Mouse (Mus musculus): ENCODE measurements around the gene Bst2. TPM values are rescaled to one million over a fixed set of nuclear protein-coding genes. Genes with fewer than 3 reads are reported as not detected.
"Not testable (repeated sequence)": the region's sequence is repeated elsewhere in the genome, so short reads cannot be mapped to it uniquely, and the experiment has no call there.

The Bst2 gene
- polyA plus RNA-seq, 1 experiment, result 207 TPM

GRCm38 (mm10) chr8:71519037-71519825, 18.0 kb downstream of the Bst2 start:
- peak; percentile 69 for TF ChIP-seq CTCF (IDR thresholded peaks at IDR 0.05; ENCODE audit: low read depth, low read length)
- not testable (repeated sequence) for H3K27me3 ChIP-seq (ENCODE audit: control insufficient read depth, insufficient read depth, low read length, poor library complexity, severe bottlenecking); H3K9ac ChIP-seq (ENCODE audit: low read depth, poor library complexity, severe bottlenecking); H3K4me1 ChIP-seq (ENCODE audit: control insufficient read depth, insufficient read depth, low read length); H3K27ac ChIP-seq (ENCODE audit: insufficient read depth, low read length); H3K4me3 ChIP-seq (ENCODE audit: low read depth, low read length); H3K36me3 ChIP-seq (ENCODE audit: control insufficient read depth, insufficient read depth, low read length, poor library complexity, severe bottlenecking); H3K9me3 ChIP-seq (replicated peaks; ENCODE audit: control insufficient read depth, insufficient read depth, low read length, poor library complexity, severe bottlenecking)

GRCm38 (mm10) chr8:71516786-71517185, 20.5 kb downstream of the Bst2 start:
- no peak overlapping the region for H3K4me3 ChIP-seq (ENCODE audit: low read depth, low read length)
- no peak overlapping the region for H3K9ac ChIP-seq (ENCODE audit: low read depth, poor library complexity, severe bottlenecking)
- H3K9me3 ChIP-seq (replicated peaks; ENCODE audit: control insufficient read depth, insufficient read depth, low read length, poor library complexity, severe bottlenecking), result no peaks in the 10 kb centered on the region
- H3K36me3 ChIP-seq (ENCODE audit: control insufficient read depth, insufficient read depth, low read length, poor library complexity, severe bottlenecking), result no peaks in the 10 kb centered on the region
- H3K27ac ChIP-seq (ENCODE audit: insufficient read depth, low read length), result no peak overlapping the region
- no peaks in the 10 kb centered on the region for H3K27me3 ChIP-seq (ENCODE audit: control insufficient read depth, insufficient read depth, low read length, poor library complexity, severe bottlenecking)
- TF ChIP-seq CTCF (IDR thresholded peaks at IDR 0.05; ENCODE audit: low read depth, low read length), result no peak
- TF ChIP-seq POLR2A (IDR thresholded peaks at IDR 0.05; ENCODE audit: insufficient read depth, low read length), result no peak
- TF ChIP-seq EP300 (IDR thresholded peaks at IDR 0.05; ENCODE audit: insufficient read depth, low read depth, low read length), result no peak
- peaks cover 4% of the 10 kb centered on the region for H3K4me1 ChIP-seq (ENCODE audit: control insufficient read depth, insufficient read depth, low read length)

GRCm38 (mm10) chr8:71515043-71515442, 22.2 kb downstream of the Bst2 start:
- H3K4me1 ChIP-seq (ENCODE audit: control insufficient read depth, insufficient read depth, low read length), result peaks cover 4% of the 10 kb centered on the region
- H3K9ac ChIP-seq (ENCODE audit: low read depth, poor library complexity, severe bottlenecking), result no peak overlapping the region
- H3K27me3 ChIP-seq (ENCODE audit: control insufficient read depth, insufficient read depth, low read length, poor library complexity, severe bottlenecking), result no peaks in the 10 kb centered on the region
- no peak overlapping the region for H3K4me3 ChIP-seq (ENCODE audit: low read depth, low read length)
- H3K27ac ChIP-seq (ENCODE audit: insufficient read depth, low read length), result no peak overlapping the region
- H3K9me3 ChIP-seq (replicated peaks; ENCODE audit: control insufficient read depth, insufficient read depth, low read length, poor library complexity, severe bottlenecking), result no peaks in the 10 kb centered on the region
- TF ChIP-seq EP300 (IDR thresholded peaks at IDR 0.05; ENCODE audit: insufficient read depth, low read depth, low read length), result no peak
- peak; percentile 69 for TF ChIP-seq CTCF (IDR thresholded peaks at IDR 0.05; ENCODE audit: low read depth, low read length)
- no peaks in the 10 kb centered on the region for H3K36me3 ChIP-seq (ENCODE audit: control insufficient read depth, insufficient read depth, low read length, poor library complexity, severe bottlenecking)

GRCm38 (mm10) chr8:71513018-71513754, 24.1 kb downstream of the Bst2 start:
- no peaks in the 10 kb centered on the region for H3K36me3 ChIP-seq (ENCODE audit: control insufficient read depth, insufficient read depth, low read length, poor library complexity, severe bottlenecking)
- TF ChIP-seq EP300 (IDR thresholded peaks at IDR 0.05; ENCODE audit: insufficient read depth, low read depth, low read length) (no peak), CTCF (IDR thresholded peaks at IDR 0.05; ENCODE audit: low read depth, low read length) (no peak), POLR2A (IDR thresholded peaks at IDR 0.05; ENCODE audit: insufficient read depth, low read length) (no peak)
- H3K27ac ChIP-seq (ENCODE audit: insufficient read depth, low read length), result no peak overlapping the region
- peaks cover 4% of the 10 kb centered on the region for H3K4me1 ChIP-seq (ENCODE audit: control insufficient read depth, insufficient read depth, low read length)
- H3K27me3 ChIP-seq (ENCODE audit: control insufficient read depth, insufficient read depth, low read length, poor library complexity, severe bottlenecking), result no peaks in the 10 kb centered on the region
- H3K9me3 ChIP-seq (replicated peaks; ENCODE audit: control insufficient read depth, insufficient read depth, low read length, poor library complexity, severe bottlenecking), result no peaks in the 10 kb centered on the region
- H3K4me3 ChIP-seq (ENCODE audit: low read depth, low read length), result no peak overlapping the region
- no peak overlapping the region; the same call in 1 of the 2 replicates for H3K9ac ChIP-seq (ENCODE audit: low read depth, poor library complexity, severe bottlenecking)

GRCm38 (mm10) chr8:71511644-71512043, 25.6 kb downstream of the Bst2 start, which contains the start of gene Plvap:
Gene Plvap, minus strand, starts transcription at chr8:71511752.
- Histone ChIP-seq H3K4me3 (ENCODE audit: low read depth, low read length) (peak within 1 kb of the TSS; percentile 40), H3K27me3 (ENCODE audit: control insufficient read depth, insufficient read depth, low read length, poor library complexity, severe bottlenecking) (no peaks in the 10 kb centered on the region), H3K9ac (ENCODE audit: low read depth, poor library complexity, severe bottlenecking) (peak within 1 kb of the TSS; percentile 15; the same call in 1 of the 2 replicates), H3K9me3 (replicated peaks; ENCODE audit: control insufficient read depth, insufficient read depth, low read length, poor library complexity, severe bottlenecking) (no peaks in the 10 kb centered on the region), H3K4me1 (ENCODE audit: control insufficient read depth, insufficient read depth, low read length) (peaks cover 2% of the 10 kb centered on the region), H3K36me3 (ENCODE audit: control insufficient read depth, insufficient read depth, low read length, poor library complexity, severe bottlenecking) (no peaks in the 10 kb centered on the region), H3K27ac (ENCODE audit: insufficient read depth, low read length) (no peak within 1 kb of the TSS)
- TF ChIP-seq EP300 (IDR thresholded peaks at IDR 0.05; ENCODE audit: insufficient read depth, low read depth, low read length), result no peak
- TF ChIP-seq POLR2A (IDR thresholded peaks at IDR 0.05; ENCODE audit: insufficient read depth, low read length), result no peak
- TF ChIP-seq CTCF (IDR thresholded peaks at IDR 0.05; ENCODE audit: low read depth, low read length), result no peak

- Histone ChIP-seq H3K36me3 (ENCODE audit: control insufficient read depth, insufficient read depth, low read length, poor library complexity, severe bottlenecking) (no peaks in the 10 kb centered on the region), H3K4me3 (ENCODE audit: low read depth, low read length) (no peak overlapping the region), H3K27me3 (ENCODE audit: control insufficient read depth, insufficient read depth, low read length, poor library complexity, severe bottlenecking) (no peaks in the 10 kb centered on the region), H3K4me1 (ENCODE audit: control insufficient read depth, insufficient read depth, low read length) (peaks cover 4% of the 10 kb centered on the region), H3K9ac (ENCODE audit: low read depth, poor library complexity, severe bottlenecking) (no peak overlapping the region), H3K27ac (ENCODE audit: insufficient read depth, low read length) (no peak overlapping the region), H3K9me3 (replicated peaks; ENCODE audit: control insufficient read depth, insufficient read depth, low read length, poor library complexity, severe bottlenecking) (no peaks in the 10 kb centered on the region)
- TF ChIP-seq EP300 (IDR thresholded peaks at IDR 0.05; ENCODE audit: insufficient read depth, low read depth, low read length), result no peak
- no peak for TF ChIP-seq POLR2A (IDR thresholded peaks at IDR 0.05; ENCODE audit: insufficient read depth, low read length)
- TF ChIP-seq CTCF (IDR thresholded peaks at IDR 0.05; ENCODE audit: low read depth, low read length), result no peak
Observed at GRCm38 (mm10) chr8:71509316-71509715, 27.9 kb downstream of the Bst2 start.
